Mouse (Mus musculus) thymus, adult 18-20 months (tissue): ENCODE data around the gene Klf8.

ENCODE experiments used
- DNase-seq, 2 experiments: peaks; one replicate each; pipeline ENCODE4 v3.0.0; 2022; ENCODE audit warnings: mixed read lengths in 2 of 2

Klf8 gene

GRCm38 (mm10) chrX:153440018-153440417 is 202.8 kb downstream of the Klf8 start:
- no peak for DNase-seq
